Mouse (Mus musculus) monocyte, adult 5-6 weeks (primary cell): ENCODE data around the gene 1810009A15Rik. TPM values are rescaled to one million over a fixed set of nuclear protein-coding genes. Genes with fewer than 3 reads are reported as not detected.
A peak's percentile ranks its signal among the peaks of the same experiment; 100 is the strongest.
"Not testable (repeated sequence)": the region's sequence is repeated elsewhere in the genome, so short reads cannot be mapped to it uniquely, and the experiment has no call there.

Experiments used
- ATAC-seq: fragments of 153-309, 156-312 bp; replicated peaks from 2 replicates; pipeline ENCODE4 v1.8.0; 2017; ENCODE audit warnings: mild to moderate bottlenecking; ENCODE audit not compliant: low TSS enrichment, insufficient number of reproducible peaks, severe bottlenecking, poor library complexity, low FRiP score
- total RNA-seq: library from RNA; stranded (forward); fragments of 200-1000, 200-491, 200-594 nt; gene quantifications from 3 replicates; pipeline ENCODE4 v1.2.3, GENCODE M21; 2017

Gene 1810009A15Rik
- total RNA-seq, 1 experiment from 2014 or later: 90.9 TPM

DNA sequence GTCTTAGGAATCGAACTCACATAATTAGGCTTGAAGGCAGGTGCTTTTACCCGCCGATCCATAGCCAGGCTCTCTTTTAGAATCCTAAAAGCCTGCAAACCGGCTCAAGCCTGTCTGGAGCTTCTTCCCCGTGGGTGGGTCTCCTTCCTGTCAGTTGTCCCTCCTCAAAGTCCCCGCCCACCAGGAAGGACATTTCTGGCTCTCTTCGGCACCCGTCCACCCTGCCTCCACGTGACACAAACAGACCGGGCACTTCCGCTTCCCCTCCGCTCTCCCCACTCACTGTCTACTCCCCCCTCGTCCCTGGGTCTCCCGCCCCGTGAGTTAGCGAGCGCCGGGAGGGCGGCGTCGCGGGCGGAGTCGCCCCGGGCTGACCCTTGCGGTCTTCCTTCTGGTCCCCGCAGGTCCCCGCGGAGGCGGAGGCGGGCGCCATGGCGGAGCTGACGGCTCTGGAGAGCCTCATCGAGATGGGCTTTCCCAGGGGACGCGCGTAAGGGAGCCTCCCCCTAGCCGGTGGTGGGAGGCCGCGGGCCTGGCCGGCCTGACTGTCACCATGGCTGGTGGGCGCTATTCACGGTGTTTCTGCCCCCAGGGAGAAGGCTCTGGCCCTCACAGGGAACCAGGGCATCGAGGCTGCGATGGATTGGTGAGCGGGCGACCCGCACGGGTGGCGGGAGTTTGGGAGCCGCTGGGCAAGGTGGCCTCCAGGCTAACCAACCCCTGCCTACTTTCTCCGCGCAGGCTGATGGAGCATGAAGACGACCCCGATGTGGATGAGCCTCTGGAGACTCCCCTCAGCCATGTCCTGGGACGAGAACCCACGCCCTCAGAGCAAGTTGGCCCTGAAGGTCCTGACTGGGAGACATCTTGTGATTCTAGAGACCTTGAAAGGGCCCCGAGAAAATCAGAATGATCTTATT lies 17.1 kb upstream of the 1810009A15Rik start, which contains the start of gene Ubxn1:
Ubxn1 (plus strand) TSS at position 230 of the 920 bp plus-strand sequence.
- peak; percentile 100 for ATAC-seq

DNA sequence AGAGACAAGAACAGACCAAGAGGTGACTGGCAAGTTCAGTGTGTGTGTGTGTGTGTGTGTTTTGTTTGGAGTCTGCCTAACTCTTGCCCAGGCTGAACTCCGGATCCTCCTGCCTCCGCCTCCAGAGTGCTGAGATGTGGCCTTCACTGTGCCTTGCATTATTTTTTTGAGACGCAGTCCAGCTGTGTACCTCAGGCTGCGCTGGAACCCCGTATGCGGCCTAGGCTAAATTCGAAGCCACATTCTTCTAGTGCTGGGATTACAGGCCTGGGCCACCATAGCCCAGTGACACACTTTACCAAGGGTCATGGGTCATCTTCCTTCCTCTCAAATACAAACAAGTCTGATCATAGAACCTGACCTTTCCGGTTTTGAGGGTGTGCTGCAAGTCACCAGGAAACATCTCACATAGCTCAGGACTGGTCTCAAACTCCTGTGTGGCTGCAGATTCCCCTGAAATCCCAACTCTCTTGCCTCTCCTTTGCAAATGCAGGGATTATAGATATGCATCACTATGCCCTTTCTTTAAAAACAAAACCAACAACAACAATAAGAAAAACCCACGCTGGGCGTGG lies 16.3 kb upstream of the 1810009A15Rik start:
- ATAC-seq: no peak

DNA sequence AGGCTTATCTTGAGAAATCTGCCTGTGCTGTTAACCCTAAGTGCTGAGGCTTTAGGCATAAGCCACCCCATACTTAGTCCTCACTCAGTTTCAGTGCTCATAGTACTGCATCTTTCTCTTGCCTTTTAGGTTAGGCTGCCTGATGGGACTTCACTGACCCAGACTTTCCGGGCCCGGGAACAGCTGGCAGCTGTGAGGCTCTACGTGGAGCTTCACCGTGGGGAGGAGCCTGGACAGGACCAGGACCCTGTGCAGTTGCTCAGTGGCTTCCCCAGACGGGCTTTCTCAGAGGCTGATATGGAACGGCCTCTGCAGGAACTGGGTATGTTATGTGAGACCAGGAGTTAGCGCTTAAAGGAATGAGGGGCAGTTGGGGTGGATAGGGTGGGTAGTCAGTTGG lies 13.6 kb upstream of the 1810009A15Rik start:
- ATAC-seq: no peak

- ATAC-seq: peak; percentile 98
Measured at GRCm38 (mm10) chr19:8880311-8881033, 8.2 kb upstream of the 1810009A15Rik start, which contains the start of gene Uqcc3. Gene Uqcc3, minus strand, starts transcription at chr19:8880923.

GRCm38 (mm10) chr19:8881034-8881392 lies 7.6 kb upstream of the 1810009A15Rik start:
- no peak for ATAC-seq

DNA sequence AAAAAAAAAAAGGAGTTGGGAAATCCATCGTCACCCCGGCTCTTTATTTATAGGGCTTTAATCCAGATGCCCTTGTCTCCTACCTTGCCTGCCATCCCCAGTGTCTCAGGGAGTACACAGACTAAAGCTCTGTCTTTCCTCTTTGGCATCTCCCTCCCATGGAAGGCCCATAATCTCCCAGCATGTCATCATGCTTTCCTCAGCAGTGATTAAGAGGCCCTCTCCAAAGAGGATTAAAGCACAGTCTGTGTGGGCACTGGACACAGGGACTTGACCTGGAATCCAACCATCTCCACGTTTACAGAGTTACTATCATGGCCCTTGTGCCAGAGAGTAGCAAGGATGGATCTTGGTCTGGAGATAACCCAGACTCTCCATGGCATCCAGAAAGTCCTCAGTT lies 5.0 kb upstream of the 1810009A15Rik start, which contains the start of the genes Lbhd1 and Gm49403:
Lbhd1 (plus strand) TSS at position 117 of the 400 bp plus-strand sequence.
Gm49403 (plus strand) TSS at position 315 of the 400 bp plus-strand sequence.
- no peak for ATAC-seq

DNA sequence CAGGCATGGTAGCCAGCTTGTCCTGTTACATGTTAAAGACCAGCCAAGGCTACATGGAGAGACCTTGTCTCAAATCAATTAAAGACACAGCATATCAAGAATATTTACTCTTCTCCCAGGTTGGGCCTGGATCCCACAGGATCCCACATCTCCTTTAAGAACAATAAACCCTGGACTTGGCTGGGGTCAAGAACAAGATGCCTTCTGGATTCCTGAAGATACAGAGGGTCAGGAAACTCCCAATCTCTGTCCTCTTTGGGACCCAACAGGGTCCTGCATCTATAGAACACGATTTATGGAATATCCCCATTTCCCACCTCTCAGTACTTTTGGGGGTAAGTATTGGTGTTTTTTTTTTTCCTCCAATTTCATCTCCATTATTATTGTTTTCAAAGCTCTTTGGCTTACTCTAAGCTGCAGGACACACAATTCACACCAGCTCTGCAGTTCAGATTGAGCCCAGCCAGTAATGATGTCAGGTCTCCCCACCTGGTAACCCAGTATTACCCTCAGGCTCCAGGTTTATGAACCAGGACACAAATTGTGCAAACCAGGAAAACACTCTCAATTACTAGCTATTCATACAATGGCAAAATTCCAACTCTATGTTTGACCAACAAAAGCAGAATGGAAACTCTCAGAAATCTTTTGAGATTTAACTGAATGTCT lies 1.6 kb upstream of the 1810009A15Rik start:
- no peak for ATAC-seq

DNA sequence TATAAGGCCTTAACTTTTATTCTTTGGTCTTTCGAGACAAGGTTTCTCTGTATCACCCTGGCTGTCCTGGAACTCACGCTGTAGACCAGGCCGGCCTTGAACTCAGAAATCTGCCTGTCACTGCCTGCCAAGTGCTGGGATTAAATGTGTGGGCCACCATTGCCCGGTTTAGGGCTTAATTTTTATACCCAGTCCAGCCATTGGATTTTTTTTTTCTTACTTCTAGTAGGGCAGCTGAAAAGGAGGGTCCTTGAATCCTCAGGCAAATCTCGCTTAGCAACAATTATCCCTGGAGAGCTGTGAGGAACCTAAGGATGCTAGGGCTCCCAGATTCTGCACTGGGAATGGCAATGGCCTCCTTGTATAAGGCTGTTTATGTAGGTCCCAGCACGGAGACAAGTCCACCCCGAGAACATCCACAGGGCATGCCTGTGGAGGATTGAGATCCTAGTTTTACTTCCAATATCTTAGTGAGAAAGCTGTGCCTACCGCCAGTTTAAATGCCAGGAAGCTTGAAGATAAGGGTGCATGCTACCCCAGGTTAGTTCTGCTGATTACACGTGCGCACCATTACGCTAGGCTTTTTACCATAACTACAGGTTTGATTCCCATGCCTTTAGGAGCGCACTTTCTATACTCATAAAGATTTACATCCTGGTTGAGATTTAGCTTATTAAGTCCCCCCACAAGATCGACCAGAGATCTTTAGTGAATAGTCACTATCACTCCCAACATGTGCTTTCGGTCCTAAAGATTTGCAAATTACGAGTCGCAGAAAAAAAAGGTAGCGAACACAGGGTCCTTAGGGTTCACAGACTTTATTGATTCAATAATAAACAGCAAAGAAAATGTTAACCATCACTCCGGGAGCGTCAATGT lies 829 bp upstream of the 1810009A15Rik start:
- no peak for ATAC-seq

DNA sequence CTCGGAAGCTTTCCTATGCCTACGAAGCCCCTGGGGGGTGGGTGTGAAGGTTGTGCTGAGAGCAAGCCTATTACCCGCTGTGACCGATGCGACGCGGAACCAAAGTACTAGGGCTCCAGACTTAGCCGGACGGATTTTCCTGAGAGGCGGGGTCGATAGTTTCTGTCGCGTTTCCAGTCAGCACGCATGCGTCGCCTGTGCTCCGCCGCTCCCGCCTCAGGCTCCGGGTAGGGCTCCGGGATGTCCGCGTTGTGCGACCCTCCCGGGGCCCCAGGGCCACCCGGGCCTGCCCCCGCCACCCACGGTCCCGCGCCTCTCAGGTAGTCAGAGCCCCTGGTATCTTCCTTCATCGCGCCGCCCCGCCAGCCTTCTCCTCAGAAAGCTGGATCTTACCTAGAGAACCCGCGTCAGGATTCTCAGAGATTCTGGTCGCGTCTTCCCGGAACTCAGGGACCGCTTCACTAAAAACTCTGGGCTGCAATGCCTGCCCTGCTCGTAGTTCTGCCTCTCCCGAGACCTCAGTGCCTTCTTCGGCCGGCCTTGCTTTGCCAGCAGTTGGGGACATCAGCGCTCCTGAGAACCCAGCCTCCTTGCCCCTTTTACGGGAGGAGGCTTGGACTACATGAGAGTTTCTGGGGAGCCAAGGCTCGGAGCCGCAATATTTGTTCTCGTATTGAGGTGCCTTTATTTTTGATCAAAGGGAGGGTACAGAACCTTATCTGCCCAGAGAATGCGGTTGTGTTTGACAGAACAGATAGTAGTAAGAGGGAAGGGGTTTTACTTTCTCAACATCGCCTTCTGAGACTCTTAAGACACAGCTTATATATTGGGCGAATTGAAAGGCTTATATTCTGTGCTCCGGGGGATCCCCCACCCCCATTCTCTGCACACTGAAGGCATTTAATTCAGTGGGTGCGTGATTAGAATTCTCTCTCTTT lies 4.4 kb downstream of the 1810009A15Rik start, which contains the start of gene Ints5:
Ints5 (plus strand) TSS at position 177 of the 938 bp plus-strand sequence.
- peak; percentile 67 for ATAC-seq

DNA sequence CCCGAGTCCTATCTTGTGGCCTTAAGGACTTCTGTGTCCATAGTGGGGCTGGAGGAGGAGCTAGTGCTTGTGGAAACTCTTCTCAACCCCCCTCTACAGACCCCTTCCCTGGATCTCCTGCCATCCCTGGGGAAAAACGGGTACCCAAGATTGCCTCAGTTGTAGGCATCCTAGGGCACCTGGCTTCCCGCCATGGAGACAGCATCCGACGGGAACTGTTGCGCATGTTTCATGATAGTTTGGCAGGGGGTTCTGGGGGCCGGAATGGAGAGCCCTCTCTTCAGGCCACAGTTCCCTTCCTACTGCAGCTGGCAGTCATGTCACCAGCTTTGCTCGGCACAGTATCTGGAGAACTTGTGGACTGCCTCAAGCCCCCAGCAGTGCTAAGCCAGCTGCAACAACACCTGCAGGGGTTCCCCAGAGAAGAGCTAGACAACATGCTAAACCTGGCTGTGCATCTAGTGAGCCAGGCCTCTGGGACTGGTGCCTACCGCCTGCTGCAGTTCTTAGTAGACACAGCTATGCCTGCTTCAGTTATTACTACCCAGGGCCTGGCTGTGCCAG lies 6.8 kb downstream of the 1810009A15Rik start:
- no peak for ATAC-seq

GRCm38 (mm10) chr19:8896231-8896630 lies 7.6 kb downstream of the 1810009A15Rik start:
- not testable (repeated sequence) for ATAC-seq

DNA sequence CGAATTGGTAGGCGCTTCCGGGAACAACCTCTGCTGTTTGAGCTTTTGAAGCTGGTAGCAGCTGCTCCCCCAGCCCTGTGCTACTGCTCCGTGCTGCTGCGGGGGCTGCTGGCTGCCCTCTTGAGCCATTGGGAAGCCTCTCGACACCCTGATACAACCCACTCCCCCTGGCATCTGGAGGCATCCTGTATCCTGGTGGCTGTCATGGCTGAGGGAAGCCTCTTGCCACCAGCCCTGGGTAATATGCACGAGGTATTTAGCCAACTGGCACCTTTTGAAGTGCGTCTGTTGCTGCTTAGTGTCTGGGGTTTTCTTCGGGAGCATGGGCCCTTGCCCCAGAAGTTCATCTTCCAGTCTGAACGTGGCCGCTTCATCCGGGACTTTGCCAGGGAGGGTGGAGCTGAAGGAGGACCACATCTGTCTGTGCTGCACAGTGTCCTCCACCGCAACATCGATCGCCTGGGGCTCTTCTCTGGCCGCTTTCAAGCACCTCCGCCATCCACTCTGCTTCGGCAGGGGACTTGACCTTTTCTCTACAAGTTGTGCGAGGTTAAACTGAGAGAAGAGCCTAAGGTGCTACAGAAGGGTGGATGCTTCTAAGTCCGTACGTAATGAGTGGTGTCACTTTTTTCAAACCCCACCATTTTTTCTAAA lies 8.7 kb downstream of the 1810009A15Rik start:
- not testable (repeated sequence) for ATAC-seq

DNA sequence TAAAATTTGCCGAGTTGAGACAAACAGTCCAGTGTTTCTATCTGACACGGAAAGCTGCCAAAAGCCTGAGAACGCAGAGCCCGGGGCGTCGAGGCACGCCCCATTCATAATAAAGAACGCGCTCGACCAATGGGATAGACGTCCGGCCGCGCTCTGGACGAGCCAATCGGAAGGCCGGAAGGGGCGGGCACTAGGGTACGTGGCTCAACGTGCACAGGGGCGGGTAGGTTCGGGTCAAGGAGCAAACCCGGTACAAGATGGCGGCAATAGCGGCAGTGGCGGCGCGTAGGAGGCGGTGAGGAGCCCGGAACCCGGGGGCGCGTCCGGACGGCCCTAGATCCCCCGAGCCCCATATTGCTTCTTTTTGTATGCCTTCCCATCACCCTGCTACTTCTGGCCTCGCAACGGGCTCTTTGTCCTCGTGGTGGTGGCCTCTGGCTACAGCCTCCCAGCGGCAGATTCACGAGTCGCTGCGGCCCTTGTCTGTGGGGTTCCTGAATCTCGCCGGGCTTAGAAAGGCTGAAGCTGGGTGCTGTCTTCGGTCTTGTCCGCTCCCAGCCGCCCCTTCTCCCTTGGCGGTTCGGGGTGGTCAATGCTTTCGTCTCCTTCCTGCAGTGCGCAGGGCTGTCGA lies 9.3 kb downstream of the 1810009A15Rik start, which contains the start of gene Ganab:
Ganab (plus strand) TSS at position 207 of the 631 bp plus-strand sequence.
- peak; percentile 98 for ATAC-seq

- ATAC-seq: no peak
Measured at GRCm38 (mm10) chr19:8898576-8898975, 9.9 kb downstream of the 1810009A15Rik start.

DNA sequence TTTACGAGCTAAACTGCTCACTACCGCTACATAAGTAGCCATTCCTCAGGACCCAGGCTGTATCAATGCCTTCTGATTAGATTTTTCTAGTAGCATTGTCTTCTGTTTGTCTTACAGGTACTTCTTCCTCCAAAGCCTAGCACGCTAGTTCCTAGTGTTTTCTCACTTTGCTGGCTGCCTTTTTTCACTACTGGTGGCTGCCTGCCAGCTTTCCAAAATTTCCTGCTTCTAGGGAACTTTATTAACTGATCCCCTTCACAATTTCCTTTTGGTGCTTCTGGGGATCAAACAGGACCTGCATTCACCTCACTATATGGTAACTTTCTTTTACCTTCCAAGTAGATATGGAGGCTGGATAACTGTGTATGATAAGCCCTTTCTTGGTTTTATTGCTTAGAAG lies 10.4 kb downstream of the 1810009A15Rik start:
- ATAC-seq: no peak
